Mouse (Mus musculus) olfactory bulb, adult 2 months (tissue): ENCODE data around the gene Grik3.

Experiments used
- CTCF ChIP-seq: fragments of 200-500 bp; IDR thresholded peaks from 2 replicates; pipeline ENCODE4 v1.5.1; 2012; ENCODE audit warnings: low read depth, mild to moderate bottlenecking, low read length, moderate library complexity; ENCODE audit not compliant: insufficient read depth
- POLR2A ChIP-seq: fragments of 200-500 bp; IDR thresholded peaks from 2 replicates; pipeline ENCODE4 v1.6.1; 2012; ENCODE audit warnings: mild to moderate bottlenecking, low read depth, low read length, moderate library complexity; ENCODE audit not compliant: insufficient read depth

DNA sequence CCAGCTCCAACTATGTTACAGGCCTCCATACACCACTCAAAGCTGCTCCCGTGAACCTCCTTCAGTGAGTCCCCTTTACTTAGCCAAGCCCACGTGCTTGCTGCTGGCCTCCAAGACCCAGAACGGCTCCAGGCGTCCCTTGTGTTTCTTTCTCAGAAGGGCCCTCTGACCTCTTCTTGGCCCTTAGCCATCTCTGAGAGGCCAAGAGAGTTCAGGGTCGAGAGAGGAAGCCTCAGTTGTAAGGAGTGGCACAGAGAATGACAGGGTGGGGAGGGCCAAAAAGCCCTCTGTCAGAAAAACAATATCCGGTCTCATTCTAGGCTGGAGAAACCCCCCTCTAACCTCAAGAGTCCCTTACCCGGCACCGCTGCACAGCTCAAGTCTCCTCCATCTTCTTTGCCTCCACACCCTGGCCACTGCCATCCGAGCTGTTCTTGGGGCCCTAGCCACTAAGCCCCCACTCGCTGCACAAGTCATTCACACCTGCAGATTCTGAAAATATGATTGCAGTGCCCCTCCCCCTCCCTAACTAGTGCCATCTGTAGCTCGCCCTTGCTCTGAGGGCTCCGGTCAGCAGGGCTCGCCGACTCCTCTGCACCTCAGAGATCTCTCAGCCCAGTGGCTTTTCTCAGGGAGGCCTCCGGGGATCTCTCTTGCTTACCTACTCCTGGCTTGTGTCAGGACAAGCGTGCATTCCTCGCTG lies 73.7 kb downstream of the Grik3 start:
- TF ChIP-seq POLR2A (no peak), CTCF (no peak)
